Mouse (Mus musculus): Measurements from ENCODE around the gene Ss18l1. TPM values are rescaled to one million over a fixed set of nuclear protein-coding genes. Genes with fewer than 3 reads are reported as not detected.

Gene Ss18l1
- total and polyA plus RNA-seq, 3 experiments: 6.7 to 18.1 (median 11.8) TPM

GRCm38 (mm10) chr2:180085926-180086636 is 43.8 kb downstream of the Ss18l1 start:
- DNase-seq: no peak

- no peak for DNase-seq
These were observed 44.3 kb downstream of the Ss18l1 start for GRCm38 (mm10) chr2:180086637-180087027.

GRCm38 (mm10) chr2:180087472-180087871 is 45.2 kb downstream of the Ss18l1 start:
- DNase-seq: no peak

DNA sequence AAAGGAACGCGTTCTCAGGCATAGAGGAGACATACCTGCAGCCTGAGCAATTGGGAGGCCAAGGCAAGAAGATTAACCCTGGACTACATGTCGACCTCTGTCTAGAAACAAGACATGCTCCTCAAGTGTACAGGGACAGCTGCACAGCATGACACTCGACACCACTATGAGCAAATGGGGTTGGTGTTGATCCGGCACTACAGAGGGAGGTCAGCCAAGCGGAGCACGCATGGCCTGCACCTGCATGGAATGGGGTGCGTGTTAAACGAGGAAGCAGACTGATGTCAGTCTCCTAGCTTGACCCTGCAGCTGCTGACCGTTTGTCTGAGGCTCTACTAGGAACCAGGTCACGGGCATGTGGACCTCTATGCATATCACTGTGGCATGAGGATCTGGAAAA is 48.0 kb downstream of the Ss18l1 start:
- no peak for DNase-seq

- no peak for DNase-seq
These were observed 53.4 kb downstream of the Ss18l1 start for GRCm38 (mm10) chr2:180095711-180096110.

DNA sequence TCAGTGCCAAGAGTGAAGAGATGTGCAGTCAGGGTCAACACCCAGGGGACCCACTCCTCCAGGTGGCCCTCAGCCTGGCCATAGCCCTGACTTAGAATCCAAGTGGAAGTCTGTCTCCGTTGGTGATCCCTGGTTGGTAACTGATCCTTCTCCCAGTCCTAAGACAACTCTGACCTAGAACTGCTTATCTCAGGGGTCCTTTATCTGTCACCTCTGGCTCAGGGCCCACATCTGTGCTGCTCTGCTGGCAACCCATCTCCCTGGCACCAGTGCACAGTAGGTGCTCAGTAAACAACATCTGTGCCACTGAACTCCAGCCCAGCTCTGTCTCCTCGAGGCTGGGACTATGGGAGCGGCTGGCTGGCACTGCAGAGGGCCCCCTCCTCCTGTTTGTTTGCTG is 55.3 kb downstream of the Ss18l1 start:
- no peak for DNase-seq

DNA sequence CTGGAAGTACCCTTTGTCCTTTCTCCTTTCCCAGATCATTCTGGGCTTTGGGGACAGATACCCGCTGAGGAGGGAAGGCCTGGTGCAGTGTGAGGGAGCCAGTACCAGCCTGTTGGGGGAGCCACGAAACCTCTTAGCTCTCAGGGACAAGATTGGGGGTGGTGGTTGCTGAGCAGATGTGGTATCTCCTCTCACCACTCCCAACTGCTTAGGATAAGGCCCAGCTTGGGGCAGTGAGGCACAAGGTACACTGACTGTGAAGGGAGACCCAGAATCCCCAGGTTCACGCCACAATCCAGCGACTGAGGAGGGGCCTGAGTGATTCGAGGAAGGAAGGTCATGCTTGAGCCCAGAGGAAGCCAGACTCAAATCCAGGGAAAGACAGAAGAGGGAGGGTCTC is 55.9 kb downstream of the Ss18l1 start:
- no peak for DNase-seq

- no peak for DNase-seq
These were observed 57.2 kb downstream of the Ss18l1 start for GRCm38 (mm10) chr2:180099529-180099928.

GRCm38 (mm10) chr2:180103151-180103977 is 61.1 kb downstream of the Ss18l1 start:
- DNase-seq: no peak

- DNase-seq: peak; percentile 95
These were observed 61.8 kb downstream of the Ss18l1 start, which contains the start of gene Hrh3 for GRCm38 (mm10) chr2:180103978-180104658. Hrh3 (minus strand) TSS chr2:180104488.

DNA sequence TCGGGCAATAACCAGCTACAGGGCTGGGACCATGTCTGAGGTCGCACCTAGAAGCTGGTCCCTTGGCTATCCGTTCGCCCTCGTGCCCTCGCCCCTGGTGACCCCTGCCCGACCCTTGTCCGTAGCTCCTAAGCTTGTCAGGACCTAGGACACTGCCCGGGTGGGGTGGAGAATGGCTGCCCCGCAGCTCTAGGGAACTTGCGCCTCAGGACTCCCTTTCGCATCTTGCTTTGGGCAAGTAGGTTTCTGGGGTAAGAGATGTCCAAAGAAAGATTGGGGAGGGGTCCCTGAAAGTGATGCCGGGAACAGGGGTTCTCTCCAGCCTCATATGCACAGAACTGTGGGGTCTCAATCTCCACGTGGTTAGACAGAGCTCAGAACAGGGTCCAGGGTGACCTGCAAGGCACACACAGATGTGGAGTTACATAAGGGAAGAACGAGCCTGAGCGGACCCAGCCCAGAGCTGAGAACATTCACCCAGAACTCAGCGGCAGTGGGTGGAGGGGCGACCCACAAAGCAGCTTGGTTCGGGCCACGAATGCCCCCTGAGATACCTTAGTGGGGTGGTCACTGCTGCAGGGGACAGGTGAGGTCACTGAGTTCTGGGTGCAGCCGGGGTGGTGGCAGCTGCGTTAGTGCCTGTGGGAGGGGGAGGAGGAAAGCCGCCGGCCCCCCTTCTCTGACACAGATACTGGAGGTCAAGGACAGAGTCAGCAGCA is 62.5 kb downstream of the Ss18l1 start:
- DNase-seq: no peak

GRCm38 (mm10) chr2:180105441-180106190 is 63.3 kb downstream of the Ss18l1 start:
- no peak for DNase-seq

DNA sequence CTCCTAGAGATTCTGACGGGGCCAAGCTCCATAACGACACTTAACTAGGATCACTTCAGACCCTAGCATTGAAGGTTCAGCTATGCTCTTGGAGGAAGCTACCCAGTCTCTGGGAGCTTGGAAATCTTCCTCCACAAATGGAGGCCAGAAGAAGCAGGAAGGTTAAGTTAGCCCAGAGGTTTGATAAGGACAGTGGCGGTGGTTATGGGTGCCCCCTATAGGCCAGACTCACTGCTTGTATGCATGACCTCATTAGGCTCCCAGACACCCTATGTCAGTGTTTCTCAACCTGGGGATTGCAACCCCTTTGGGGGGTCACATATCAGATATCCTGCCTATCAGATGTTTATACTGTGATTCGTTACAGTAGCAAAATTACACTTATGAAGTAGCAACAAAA is 64.8 kb downstream of the Ss18l1 start:
- DNase-seq: no peak

DNA sequence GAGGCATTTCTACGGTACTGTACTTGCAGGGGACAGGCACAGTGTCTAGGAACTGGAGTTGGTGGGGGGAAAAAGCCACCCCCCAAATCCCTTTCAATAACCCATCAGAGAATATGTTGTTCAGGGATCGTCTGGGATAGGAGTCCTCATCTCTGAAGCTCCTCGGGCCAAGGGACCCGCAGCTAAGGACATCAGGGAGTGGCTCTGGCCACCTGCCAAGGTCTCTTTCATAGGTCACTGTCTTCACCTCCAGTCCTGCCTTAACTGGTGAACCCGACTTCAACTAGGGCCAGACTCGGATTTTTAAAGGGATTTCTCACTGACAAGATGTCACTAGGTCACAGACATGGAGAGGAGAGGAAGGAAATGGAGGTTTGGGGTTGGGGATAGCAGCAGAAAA is 66.0 kb downstream of the Ss18l1 start:
- no peak for DNase-seq

GRCm38 (mm10) chr2:180113909-180114890 is 71.9 kb downstream of the Ss18l1 start:
- peak; percentile 42 for DNase-seq

DNA sequence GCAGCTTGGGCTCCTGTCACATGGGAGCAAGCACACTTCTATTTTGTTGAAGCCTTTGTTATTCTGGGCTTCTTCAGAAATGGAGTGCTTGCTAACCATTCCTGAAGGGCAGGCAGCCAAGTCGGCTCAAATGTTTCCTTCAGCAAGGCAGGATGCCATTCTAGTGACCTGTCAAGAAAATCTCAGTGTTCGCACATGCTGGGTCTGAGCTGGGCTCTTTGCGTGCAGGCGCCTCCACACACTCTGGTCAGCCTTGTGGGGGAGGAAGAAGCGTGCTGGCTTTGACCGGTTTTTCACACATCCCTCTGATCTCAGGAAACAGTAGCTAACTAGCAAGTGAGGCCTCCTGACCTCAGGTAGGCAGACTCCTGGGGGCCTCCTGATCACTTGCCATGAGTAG is 73.0 kb downstream of the Ss18l1 start:
- peak; percentile 63 for DNase-seq

GRCm38 (mm10) chr2:180116081-180116493 is 73.8 kb downstream of the Ss18l1 start:
- DNase-seq: no peak

DNA sequence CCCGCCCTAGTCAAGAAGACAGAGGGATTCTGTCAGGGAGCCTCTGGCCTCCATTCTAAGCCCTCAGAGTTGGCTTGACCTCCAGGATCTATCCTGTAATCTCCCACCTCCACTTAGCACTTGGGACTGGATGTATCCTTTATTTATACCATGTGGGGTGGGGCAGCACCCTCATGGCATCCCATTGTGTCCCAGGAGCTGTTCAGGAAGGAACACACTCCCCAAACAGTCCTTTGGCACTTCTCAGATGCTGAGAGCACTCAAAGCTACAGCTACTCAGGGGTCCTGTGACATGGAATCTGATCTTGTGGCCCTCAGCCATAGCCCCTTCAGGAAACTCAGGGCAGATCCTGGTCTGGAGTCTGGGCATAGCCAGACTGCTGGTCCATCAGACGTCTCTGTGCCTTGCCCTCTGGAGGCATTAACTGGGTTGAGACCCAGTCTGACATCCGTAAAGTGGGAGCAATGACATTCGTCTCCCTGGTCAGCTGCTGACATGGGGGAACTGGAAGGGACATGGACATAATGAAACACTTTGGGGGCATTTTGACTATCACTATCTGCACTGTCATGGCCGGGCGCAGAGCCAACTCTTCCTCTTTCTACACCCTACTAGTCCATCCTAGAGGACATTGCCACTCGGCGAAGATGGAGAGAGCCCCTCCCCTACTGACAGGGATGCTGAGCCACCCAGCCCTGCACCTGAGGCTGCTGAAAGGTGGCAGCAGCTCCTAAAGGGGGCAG is 74.6 kb downstream of the Ss18l1 start:
- no peak for DNase-seq

DNA sequence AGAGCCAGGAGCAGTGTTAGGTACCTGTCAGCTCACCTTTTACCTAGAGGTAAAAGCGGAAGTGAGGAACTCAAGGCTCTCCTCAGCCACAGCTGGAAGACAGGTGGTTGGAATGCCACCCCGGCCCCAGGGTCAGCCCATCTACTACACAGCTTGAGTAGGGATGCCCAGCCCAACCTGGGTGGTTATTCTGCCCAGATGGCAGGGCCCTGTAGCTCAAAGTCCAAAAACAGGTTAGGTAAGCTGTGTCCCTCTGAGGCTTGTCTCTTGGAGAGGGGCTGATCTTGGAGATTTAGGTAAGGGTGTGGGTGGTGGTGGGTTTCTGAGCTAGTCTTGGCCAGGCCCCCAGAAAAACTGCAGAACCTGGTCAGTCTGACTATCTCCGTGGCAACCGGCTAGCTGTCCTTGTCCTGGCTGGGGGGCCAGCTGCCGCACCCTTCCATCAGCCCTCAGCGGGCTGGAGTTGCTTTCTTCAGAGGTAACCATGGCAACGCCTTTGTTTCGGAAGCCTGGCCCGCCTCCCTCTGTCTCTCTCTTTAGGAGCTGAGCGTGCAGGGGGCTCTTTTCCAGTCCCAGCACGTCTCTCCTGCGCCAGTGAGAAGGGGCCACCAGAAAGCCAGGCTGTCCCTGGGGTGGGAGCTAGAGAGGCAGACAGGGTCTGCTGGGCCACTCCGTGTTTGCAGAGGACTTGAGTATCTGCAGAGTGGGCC is 75.3 kb downstream of the Ss18l1 start:
- DNase-seq: peak; percentile 33
